Comparison of ENCODE assay signal across 19 mouse cellular contexts in genomic region chr12:91781432-91781831, GRCm38 (mm10). TPM values are rescaled to one million over a fixed set of nuclear protein-coding genes. Genes with fewer than 3 reads are reported as not detected.
DNase-seq lines count a peak whose midpoint lies in the region; TF ChIP-seq lines count a peak whose summit lies in the region.
"Had no signal": no experiment of that assay in that cellular context is flagged by ENCODE, and none has a peak within 500 bp of the region (broad histone marks: within the 10 kb centered on the region; RNA-seq: fewer than 3 reads in every experiment).

No protein-coding gene starts in this region.

- no peak for TF ChIP-seq EP300 in CH12.LX (IDR thresholded peaks at IDR 0.05; ENCODE audit: low read length)

- TF ChIP-seq POLR2A in CH12.LX (IDR thresholded peaks at IDR 0.05; ENCODE audit: low read depth, low read length), result no peak

- H3K9me3 ChIP-seq in CH12.LX (replicated peaks; ENCODE audit: low read length) (peaks cover 2% of the 10 kb centered on the region), ES-E14 (ENCODE audit: control insufficient read depth, insufficient read depth, low read depth, low read length) (no peaks in the 10 kb centered on the region)
- H3K9me3 ChIP-seq: G1E had no signal

- no peak overlapping the region for H3K4me2 ChIP-seq in CH12.LX (ENCODE audit: insufficient read depth, low read depth, poor library complexity, severe bottlenecking)

- dilution Hi-C loops in CH12.LX (cut with MboI; ENCODE audit: extremely low pct_ligation_motif_present, extremely low pct_unique_long_range_greater_than_20kb, low sequenced_read_pairs), result no loop called here

- H3K4me3 ChIP-seq in CH12.LX (replicated peaks in 1 of 3; ENCODE audit: low read depth in 2 of 3, low read length in 2 of 3, poor library complexity in 1 of 3), result no peak overlapping the region
- no peak overlapping the region for H3K4me3 ChIP-seq in ES-E14 (ENCODE audit: insufficient read depth in 1 of 2, low read depth in 1 of 2, low read length in 2 of 2, poor library complexity in 1 of 2, severe bottlenecking in 1 of 2)

- no peak for TF ChIP-seq CTCF in CH12.LX (conservative IDR thresholded peaks at IDR 0.05 in 1 of 2, IDR thresholded peaks at IDR 0.05 in 1 of 2; ENCODE audit: low read depth in 2 of 2, low read length in 2 of 2)

- in situ Hi-C loops in CH12.LX (cut with MboI; ENCODE audit: low pct_ligation_motif_present, low pct_unique_long_range_greater_than_20kb, low sequenced_read_pairs), result loop anchor here (25.0 kb wide), 1 partner anchor 369 kb away; no protein-coding TSS in a partner anchor
- in situ Hi-C loops in ES-E14 (cut with MboI; ENCODE audit: low sequenced_read_pairs in 2 of 2, unreplicated experiment in 2 of 2), result loop anchor here (25.0 kb wide), 2 partner anchors 144 to 369 kb away; no protein-coding TSS in a partner anchor

- H3K36me3 ChIP-seq in CH12.LX (replicated peaks in 1 of 2; ENCODE audit: control insufficient read depth in 1 of 2, insufficient read depth in 1 of 2, low read length in 1 of 2), result no peaks in the 10 kb centered on the region
- H3K36me3 ChIP-seq in ES-E14 (ENCODE audit: control insufficient read depth, insufficient read depth, low read length, poor library complexity, severe bottlenecking), result no peaks in the 10 kb centered on the region
- H3K36me3 ChIP-seq: G1E had no signal

- peaks cover 8% of the 10 kb centered on the region for H3K27me3 ChIP-seq in CH12.LX (replicated peaks)
- H3K27me3 ChIP-seq: Patski had no signal

- DNase-seq in CH12.LX (ENCODE audit: extremely low read depth) (no peak), ES-E14 (ENCODE audit: low read depth, low spot score) (no peak)
- no peak for DNase-seq in spleen, adult 12 weeks (ENCODE audit: low spot score)
- no peak for DNase-seq in embryo, embryonic 11 days
- DNase-seq: adrenal gland, adult 2 months; adrenal gland, adult 8-10 months; adrenal gland, postnatal 10 days; adrenal gland, postnatal 14 days; adrenal gland, postnatal 25 days; adrenal gland, postnatal 36 days; B cell, adult 2 months; cerebellum, adult 11 months; cerebellum, adult 11-12 months; cerebellum, adult 18-20 months; cerebellum, adult 2 months; cerebellum, adult 8-10 months had no signal

- TF ChIP-seq RAD21 in CH12.LX (IDR thresholded peaks at IDR 0.05; ENCODE audit: low read depth, low read length), result no peak

- no peak overlapping the region for H3K27ac ChIP-seq in CH12.LX (ENCODE audit: insufficient read depth, low read depth)
- no peak overlapping the region for H3K27ac ChIP-seq in ES-E14 (ENCODE audit: insufficient read depth, low read depth, low read length, poor library complexity, severe bottlenecking)

- no peaks in the 10 kb centered on the region for H3K79me2 ChIP-seq in CH12.LX (replicated peaks; ENCODE audit: control insufficient read depth, extremely low read depth, insufficient read depth, poor library complexity, severe bottlenecking)

- H3K4me1 ChIP-seq in CH12.LX (ENCODE audit: control insufficient read depth in 1 of 2, insufficient read depth in 2 of 2) (no peaks in the 10 kb centered on the region), ES-E14 (ENCODE audit: control insufficient read depth in 2 of 2, insufficient read depth in 2 of 2, low read length in 2 of 2, poor library complexity in 1 of 2) (no peaks in the 10 kb centered on the region)

- H3K9ac ChIP-seq in CH12.LX (ENCODE audit: insufficient read depth, low read depth) (no peak overlapping the region; the same call in 1 of the 2 replicates), ES-E14 (ENCODE audit: insufficient read depth, low read depth, low read length, poor library complexity, severe bottlenecking) (no peak overlapping the region)

TF ChIP-seq in CH12.LX, 34 proteins besides CTCF, POLR2A, EP300 and RAD21:
- no peak for TF ChIP-seq NRF1 (IDR thresholded peaks at IDR 0.05; ENCODE audit: low read depth, low read length)
- TF ChIP-seq MAFK (IDR thresholded peaks at IDR 0.05; ENCODE audit: insufficient replicate concordance, low read length), result peak; percentile 83

TF ChIP-seq in ES-E14, 5 proteins besides CTCF, POLR2A, EP300 and RAD21:
- peak; percentile 81 for TF ChIP-seq MAFK (IDR thresholded peaks at IDR 0.05; ENCODE audit: insufficient read depth, low read depth, low read length)
- TF ChIP-seq ZC3H11A (IDR thresholded peaks at IDR 0.05; ENCODE audit: borderline replicate concordance, low read depth, low read length), result no peak
- no peak for TF ChIP-seq HCFC1 (IDR thresholded peaks at IDR 0.05; ENCODE audit: borderline replicate concordance, insufficient read depth, low read length)
- TF ChIP-seq CHD2 (IDR thresholded peaks at IDR 0.05; ENCODE audit: low read depth, low read length), result no peak
- no peak for TF ChIP-seq ZNF384 (IDR thresholded peaks at IDR 0.05; ENCODE audit: low read depth, low read length)

RNA-seq across cellular contexts. Expression of gene Ston2, which starts 6.8 kb away (rescaled TPM):
- total RNA-seq in CH12.LX (2012; rRNA removed) (0.29 and 0.34 TPM in 2 replicates), CH12.LX (2014; rRNA removed) (not detected in 2 replicates), ES-E14 (2012; rRNA removed) (11.7 and 18.0 TPM in 2 replicates)
- polyA plus RNA-seq in CH12.LX (2012; ENCODE audit: insufficient read length, low read depth), result 0.21 TPM in 1 of 2 replicates, not detected in the other
- total RNA-seq: MEL had no signal
